Mouse (Mus musculus) kidney, postnatal 4 days (tissue): ENCODE data around the gene Slc38a8.

Experiments used
- DNase-seq, 2 experiments: peaks; one replicate each; pipeline ENCODE4 v3.0.0; 2021; ENCODE audit warnings: mixed read lengths in 2 of 2

Gene Slc38a8

DNA sequence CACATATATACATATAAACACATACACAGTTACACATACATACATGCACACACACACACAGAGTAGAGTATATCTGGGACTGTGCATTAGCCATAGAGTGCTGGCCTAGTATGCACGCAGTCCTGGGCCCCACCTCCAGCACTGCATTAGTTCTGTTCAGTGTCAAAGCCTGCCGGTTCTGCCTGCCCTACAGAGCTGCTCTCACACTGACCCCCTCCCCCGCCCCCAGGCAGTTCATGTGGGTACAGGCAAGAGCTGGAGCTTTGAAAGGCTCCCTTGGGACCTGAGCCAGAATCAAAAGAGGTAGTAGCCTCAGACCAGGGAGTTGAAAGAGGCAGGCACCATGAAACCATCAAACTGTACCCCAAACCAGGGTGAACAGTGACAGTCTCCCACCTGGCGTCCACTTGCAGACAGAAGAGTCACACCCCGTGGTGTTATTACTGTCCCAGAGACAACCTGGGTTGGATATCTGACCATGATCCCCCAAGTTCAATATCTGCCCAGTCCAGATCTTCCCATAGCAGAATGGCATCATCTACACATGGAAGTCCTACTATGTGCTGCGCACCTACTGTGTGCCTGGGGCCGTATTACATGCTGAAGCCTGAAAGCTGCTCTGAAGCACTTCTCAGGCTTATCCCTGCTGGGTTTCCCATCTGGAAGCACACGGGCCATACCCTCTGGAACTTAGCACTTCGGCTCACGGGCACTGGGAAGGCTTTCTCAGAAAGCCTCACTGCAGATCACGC lies 17.2 kb downstream of the Slc38a8 start:
- DNase-seq = peak in 1 of 2 experiments; percentile 38

GRCm38 (mm10) chr8:119478684-119479083 lies 22.8 kb downstream of the Slc38a8 start:
- DNase-seq = no peak

- no peak for DNase-seq
Observed at GRCm38 (mm10) chr8:119468091-119468490, 33.4 kb downstream of the Slc38a8 start.

GRCm38 (mm10) chr8:119466794-119467193 lies 34.7 kb downstream of the Slc38a8 start:
- no peak for DNase-seq

GRCm38 (mm10) chr8:119466105-119466504 lies 35.4 kb downstream of the Slc38a8 start:
- peak; percentile 70 to 74 for DNase-seq

DNA sequence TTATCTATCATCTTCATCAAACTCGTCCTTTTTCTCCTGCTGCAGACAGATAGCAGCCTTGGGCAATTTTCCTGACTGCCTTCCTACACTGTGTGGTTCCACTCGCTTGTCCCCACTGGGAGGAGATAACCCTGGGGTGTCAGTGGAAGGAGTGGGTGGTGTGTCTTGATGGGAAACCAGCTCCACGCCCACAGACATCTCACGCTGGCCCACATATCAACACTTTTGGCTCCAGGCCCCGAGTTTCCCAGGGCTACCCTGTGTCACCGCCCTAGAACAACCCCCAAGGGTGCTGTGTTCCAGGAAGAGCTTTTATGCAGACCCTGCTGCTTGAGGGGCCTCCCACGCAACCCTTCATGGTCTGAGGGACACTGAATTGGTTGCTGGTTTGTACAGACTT lies 37.8 kb downstream of the Slc38a8 start:
- DNase-seq = peak; percentile 41 to 50

DNA sequence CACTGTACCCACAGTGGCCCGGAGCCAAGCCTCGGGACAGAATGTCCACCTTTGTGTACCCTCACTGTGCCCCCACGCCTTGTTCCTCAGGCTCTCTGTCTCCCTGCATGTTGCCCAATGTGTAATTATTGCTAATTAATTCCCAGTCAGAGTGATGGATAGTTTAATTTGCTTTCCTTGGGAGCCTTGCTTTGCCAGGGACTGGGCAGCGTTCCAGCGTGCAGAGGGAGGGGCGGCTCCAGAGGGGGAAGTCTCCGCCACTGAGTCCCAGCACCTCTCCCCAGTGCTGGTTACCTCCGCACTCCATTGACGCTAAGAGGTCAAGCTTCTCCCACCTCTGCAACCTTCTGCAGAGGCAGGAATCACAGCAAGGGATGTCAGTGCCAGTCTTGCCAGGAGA lies 40.1 kb downstream of the Slc38a8 start:
- peak in 1 of 2 experiments; percentile 27 for DNase-seq

GRCm38 (mm10) chr8:119459724-119460123 lies 41.8 kb downstream of the Slc38a8 start:
- DNase-seq = peak in 1 of 2 experiments; percentile 49

- DNase-seq = no peak
Observed at GRCm38 (mm10) chr8:119456045-119456444, 45.5 kb downstream of the Slc38a8 start.

DNA sequence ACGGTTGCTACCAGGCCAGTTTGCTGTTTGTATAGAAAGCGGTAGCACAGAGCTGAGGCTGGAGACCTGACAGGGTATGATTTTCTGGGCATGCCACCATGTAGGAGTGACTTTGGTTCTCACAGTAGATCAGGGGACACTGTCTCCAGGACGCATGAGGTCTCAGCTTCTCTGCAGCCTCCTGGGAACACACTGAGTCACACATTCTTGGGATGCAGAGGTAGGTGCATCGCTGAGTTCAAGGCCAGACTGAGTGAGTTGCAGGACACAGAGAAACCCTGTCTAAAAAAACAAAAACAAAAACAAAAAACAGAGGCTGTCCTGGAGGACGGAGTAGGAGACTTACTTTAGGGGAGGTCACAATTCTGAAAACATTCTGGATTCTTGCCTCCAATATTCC lies 48.6 kb downstream of the Slc38a8 start:
- no peak for DNase-seq

DNA sequence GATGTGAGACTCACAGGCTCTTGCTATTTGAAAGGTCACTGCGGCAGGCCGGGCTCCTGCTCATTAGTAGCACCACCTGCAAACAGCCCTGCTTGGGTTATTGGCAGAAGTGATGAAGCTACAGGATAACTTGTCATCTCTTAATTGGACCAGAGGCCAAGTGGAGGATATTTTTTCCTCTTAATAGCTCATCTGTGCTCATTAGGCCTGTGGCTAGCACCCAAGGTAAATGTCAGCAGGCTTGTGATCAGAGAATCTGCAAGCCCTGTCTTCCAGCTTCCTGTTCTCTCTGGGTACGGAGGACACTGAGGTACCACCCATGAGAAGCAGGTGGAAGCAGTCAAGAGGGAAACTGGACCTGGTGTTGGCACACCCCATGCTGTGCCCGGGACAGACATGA lies 50.4 kb downstream of the Slc38a8 start:
- DNase-seq = no peak

- no peak for DNase-seq
Observed at GRCm38 (mm10) chr8:119449627-119450026, 51.9 kb downstream of the Slc38a8 start.

DNA sequence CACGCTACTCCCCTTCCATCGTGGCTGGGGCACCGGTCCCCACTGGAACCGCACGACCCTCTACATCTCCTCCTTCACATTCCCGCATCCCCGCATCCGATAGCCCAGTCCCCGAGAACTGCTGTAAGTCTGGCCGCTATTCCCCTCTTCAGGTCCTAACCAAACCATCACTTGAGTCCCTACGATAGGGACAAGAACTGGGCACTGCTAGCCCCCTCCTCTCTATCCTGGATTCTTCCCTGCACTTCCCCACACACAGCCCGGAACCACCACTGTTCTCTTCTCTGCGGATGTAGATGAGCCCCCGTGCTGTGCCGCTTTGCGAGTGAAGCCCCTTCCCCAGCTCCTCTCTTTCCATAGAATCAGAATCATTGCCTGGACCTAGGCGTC lies 53.7 kb downstream of the Slc38a8 start:
- no peak for DNase-seq

DNA sequence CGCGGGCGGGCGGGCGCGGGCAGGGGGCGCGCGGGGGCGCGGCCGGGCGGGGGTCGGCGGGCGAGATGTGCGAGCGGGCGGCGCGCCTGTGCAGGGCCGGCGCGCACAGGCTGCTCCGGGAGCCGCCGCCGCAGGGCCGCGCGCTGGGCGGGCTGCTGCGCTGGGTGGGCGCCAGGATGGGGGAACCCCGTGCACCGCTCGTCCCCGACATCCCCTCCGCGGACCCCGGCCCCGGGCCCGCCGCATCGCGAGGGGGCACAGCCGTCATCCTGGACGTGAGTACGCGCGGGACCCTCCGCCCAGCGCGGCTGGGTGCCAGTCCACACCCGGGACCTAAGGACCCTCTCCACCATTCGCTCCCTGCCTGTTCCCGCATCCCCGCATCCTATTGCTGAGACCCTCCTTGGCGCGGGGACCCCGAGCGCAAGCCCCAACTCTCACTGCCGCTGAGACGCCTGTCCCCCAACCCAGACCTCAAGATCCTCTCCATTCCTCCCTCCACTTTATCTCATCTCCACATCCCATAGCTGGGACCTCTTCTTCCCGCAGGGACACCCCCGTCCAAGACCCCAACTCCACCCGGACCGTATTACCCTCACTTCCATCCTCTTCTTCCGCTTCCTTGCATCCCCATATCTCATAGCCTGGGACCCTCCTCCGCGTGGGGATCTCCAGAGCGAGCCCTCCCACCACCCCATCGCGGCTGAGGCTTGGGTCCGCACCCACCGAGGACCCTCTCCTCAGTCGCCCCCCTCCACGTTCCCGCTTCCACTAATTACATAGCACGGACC lies 54.3 kb downstream of the Slc38a8 start:
- DNase-seq = peak in 1 of 2 experiments; percentile 49

DNA sequence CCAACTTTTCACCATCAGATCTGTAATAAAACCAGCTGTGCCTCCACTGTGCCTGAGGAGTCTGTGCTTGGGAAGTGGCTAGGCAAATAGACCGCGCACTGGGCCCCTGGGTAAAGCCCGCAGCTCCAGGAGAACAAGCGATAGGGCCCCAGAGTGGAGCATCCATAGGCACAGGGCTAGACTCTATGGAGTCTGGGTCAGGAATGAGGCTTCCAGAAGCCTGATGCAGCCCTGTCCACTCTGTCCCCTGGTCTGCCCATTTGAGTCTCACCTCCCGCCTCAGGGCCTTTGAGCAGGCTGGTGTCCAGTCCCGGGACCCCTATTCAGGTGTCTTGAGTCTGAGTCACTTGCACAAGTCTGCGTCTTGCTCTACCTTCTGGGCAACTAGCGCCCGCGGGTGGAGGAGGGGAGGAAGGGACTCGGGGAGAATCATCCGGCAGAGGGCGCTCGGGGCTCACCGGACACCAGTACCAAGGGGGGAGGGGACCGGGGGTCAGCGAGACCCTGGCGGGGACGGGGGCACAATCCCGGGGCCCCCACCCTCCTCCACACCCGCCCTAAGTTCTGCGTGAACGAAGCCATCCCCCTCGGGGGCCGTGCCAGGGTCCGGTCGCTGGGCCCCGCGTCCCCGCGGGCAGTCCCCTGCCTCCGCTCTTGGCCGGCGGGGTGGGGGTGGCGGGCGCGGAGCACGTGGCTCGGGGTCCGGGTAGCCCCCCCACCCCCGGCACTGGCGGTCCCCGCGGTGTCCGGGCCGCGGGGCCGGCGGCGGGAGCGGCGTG lies 55.1 kb downstream of the Slc38a8 start, which contains the start of gene Necab2:
TSS of gene Necab2 (plus strand) at position 509 of the 779 bp plus-strand sequence.
- peak; percentile 94 for DNase-seq

GRCm38 (mm10) chr8:119442970-119443369 lies 58.5 kb downstream of the Slc38a8 start:
- DNase-seq = no peak

- DNase-seq = no peak
Observed at GRCm38 (mm10) chr8:119442013-119442412, 59.5 kb downstream of the Slc38a8 start.

DNA sequence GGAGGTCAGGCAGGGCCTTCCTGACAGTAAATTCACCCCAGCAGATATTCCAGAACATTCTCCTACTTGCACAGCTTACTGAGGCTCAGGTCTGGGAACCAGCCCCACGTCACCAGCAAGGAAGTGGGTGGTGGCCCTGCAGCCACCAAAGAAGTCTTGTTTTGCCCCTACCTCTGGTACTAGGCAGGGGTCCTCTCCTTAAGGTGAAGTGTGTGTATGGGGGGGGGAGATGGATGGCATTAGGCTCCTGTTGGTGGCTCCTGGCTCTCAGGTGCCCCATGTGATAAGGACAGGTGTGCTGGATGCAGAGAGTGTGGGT lies 60.6 kb downstream of the Slc38a8 start:
- DNase-seq = no peak

GRCm38 (mm10) chr8:119440250-119440951 lies 61.1 kb downstream of the Slc38a8 start:
- peak; percentile 79 to 88 for DNase-seq

DNA sequence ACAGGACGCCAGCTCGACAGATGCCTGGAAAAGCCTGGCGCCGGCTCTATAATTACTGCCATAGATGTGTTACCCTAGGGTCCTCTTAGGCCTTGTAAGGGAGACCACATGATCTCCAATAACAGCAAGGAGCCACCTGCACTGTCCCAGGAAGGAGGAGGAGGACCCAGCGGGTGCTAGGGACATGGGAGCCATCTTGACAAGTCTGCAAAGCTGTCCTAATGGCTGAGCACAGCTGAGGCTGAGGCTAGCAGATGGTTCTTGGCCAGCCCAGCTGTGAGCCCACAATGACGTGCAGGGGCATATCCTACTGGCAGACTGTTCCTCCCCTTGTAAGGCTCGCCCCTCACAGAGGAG lies 61.6 kb downstream of the Slc38a8 start:
- no peak for DNase-seq

DNA sequence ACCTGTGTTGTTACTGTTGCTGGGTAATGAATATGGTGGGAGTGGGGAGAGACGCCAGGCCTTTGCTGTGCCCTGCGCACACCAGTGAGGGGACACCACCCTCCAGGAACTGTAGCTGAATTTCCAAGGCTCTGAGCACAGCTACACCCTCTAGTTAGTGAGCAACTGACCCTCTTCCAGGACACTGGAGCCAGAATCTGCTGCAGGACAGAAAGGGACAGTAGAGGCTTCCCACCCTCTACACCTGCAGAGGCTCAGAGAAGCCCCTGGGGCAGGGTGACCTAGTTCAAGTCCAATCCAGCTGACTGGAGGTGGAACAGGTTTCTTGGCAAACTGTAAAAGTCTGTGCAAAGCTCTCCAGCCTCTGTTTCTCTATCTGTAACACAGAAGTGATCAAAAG lies 62.1 kb downstream of the Slc38a8 start:
- DNase-seq = no peak

GRCm38 (mm10) chr8:119438876-119439275 lies 62.6 kb downstream of the Slc38a8 start:
- DNase-seq = no peak

- DNase-seq = peak in 1 of 2 experiments; percentile 39
Observed at GRCm38 (mm10) chr8:119437506-119437905, 64.0 kb downstream of the Slc38a8 start.
